Mouse (Mus musculus) layer of hippocampus, adult 8-10 months (tissue): ENCODE data around the gene Xrcc2. TPM values are rescaled to one million over a fixed set of nuclear protein-coding genes. Genes with fewer than 3 reads are reported as not detected.
A peak's percentile ranks its signal among the peaks of the same experiment; 100 is the strongest.
"Not testable (repeated sequence)": the region's sequence is repeated elsewhere in the genome, so short reads cannot be mapped to it uniquely, and the experiment has no call there.

ENCODE experiments used
- DNase-seq, 2 experiments: peaks; one replicate each; pipeline ENCODE4 v3.0.0; 2022; ENCODE audit warnings: low spot score in 2 of 2
- total RNA-seq, 4 experiments: library from RNA; stranded (reverse); gene quantifications; 2 replicates each; pipeline ENCODE4 v1.2.4; 2022

Gene Xrcc2
- total RNA-seq, result 1 to 10 TPM; 5.9 to 9.2 (median 7.8) TPM

DNA sequence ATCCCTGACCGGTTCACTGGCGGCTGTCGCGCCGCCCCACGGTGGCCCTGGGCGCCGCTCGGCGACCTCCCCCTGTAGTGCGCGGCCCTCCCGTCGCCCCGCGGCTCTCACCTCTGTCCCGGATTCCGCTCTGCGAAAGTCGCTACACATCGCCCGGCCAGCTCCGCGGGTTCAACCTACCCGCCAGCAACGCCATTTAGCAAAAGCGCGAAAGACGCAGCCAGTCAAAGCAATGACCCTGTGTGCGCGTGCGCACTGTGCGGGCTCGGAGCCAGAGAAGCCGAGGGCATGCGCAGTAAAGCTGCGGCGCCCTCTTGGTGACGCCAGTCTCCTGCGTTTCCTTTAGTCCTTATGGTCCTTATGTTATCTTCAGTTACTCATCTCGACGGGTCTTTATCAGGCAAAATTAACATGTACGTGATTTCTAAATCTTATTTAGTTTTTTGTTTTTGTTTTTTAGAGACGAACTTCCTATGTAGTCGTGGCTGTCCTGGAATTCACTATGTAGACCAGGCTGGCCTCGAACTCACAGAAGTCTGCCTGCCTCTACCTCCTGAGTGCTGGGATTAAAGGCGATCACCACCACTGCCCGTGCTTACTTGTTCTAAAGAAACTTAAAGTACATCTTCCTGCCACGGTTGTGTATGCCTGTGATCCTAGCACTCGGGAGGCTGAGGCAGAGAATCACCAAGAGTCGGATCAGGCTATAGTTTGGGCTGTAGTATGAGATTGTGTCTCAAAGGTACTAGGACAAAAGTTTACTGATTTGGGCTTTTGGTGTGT is at the start of gene Xrcc2:
Gene Xrcc2, minus strand, starts transcription at position 259 of the 783 bp plus-strand sequence.
- DNase-seq, result peak; percentile 94 to 99

DNA sequence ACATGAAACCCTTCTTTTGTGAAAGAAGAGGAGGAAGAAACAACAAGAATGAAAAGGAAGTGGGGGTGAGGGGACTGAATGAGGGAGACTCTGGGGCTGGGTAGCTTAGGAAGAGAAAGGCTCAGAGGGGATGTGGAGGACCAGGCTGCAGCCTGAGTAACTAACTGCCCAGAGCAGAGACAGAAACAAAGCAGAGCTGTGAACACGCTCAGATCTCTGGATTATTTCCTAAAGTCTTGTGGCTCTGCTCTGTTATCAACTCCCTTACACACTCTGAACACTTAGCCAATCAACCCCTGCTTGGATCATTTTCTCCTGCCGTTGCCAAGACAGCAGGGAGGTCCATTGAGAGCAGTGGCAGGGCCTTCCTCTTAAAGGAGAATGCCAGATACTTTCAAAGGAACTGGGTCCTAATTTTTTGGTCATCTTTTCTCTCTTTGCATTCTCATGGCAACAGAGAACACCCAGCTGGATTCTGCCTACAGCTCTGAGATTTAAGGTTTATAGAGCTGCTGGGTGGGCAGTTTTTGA is 48.7 kb upstream of the Xrcc2 start:
- DNase-seq, result no peak

DNA sequence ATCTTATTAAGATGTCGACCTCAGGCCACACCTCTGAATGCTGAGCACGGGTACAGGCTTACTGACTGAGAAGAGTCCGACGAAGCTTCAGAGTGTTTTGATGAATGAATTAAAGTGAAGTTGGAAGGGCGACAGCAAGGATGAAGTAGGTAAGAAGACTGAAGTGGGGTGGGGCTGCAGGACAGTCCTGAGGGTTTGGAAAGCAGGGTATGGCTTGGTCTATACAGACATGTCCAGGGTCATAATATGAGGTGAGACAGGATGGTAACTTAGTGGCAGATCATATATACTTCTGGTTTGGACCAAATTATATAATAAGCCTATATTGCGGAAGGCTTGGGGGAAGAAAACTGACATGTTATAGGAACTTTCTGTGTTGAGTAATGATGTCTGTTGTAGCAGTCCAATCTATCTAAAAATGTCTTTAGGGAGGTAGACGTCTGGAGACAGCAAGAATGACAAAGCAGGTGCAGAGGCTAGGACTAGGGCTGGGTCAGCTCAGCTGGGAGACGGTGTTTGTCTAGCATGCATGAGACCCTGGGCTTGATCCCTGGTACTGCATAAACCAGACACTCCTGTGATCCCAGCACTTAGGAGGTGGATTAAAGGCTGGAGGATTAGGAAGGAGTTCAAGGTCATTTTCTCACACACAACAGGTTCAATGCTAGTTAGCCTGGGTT is 48.1 kb upstream of the Xrcc2 start:
- no peak for DNase-seq

DNA sequence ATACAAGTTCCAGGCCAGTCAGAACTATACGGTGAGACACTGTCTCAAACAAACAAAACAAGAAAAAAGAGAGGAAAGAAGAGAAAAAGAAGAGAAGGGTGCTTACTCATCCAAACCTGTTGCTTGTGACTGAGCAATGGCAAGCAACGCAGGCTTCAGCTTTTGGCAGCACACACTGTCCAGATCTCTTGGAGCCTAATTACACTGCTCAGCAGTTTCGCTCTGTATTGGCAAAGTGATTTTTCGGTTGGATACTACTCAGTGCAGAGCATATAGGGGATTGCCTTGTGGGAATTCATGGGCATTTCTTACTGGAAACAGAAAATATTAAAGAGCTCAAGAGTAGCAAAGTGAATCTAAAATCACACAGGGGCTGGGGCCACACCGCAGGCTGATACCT is 47.2 kb upstream of the Xrcc2 start:
- DNase-seq, result peak in 1 of 2 experiments; percentile 59

DNA sequence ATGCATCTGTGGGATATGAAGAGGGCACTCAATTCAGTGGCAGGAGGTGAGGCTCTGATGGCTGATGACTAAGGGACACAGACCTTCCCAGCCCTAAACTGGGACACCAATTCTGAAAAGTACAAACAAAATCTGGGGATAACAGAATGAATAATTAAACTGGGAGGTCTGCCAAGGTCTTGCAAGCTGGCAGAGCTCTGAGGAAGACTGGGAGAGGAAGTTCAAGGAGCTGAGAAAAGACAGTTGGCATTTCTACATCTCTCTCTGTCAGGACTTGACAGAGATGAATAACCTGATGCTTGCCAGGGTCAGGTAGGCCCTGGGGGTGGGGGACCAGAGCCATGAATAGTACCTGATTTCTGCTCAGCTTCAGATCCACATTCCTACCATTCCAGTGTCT is 45.9 kb upstream of the Xrcc2 start:
- DNase-seq, result no peak

DNA sequence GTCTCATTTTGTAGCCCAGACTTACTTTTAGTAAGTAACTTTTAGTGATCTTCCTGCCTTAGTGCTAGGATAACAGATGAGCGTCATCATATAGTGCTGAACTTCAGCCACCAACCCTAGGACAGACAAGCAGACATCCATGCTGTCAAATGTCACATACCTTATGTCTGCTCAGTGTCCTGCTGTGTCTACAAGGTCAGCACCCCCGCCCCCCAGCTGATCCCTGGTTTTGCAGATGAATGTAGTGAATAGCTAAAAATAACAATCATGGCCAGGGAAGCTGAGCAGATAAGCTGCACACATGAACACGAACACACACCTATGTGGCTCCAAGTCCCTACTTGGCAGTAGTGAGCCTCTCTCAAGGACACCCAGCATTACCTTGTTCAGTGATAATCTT is 43.0 kb upstream of the Xrcc2 start:
- DNase-seq, result no peak

DNA sequence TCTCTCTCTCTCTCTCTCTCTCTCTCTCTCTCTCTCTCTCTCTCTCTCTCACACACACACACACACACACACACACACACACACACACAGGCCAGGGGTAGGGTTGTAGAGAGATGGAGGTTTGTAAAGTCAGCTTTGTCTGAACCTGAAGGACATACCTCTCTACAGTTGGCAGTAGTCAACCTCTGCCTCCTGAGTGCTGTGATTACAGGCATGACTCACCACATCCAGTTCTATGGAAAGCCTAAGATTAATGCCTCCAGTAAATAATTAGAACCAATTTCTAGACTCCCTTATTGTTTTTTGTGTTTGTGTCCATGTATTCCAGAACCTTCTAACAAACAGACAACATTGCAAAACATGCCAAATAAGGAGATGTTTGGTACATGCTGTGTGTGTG is 42.3 kb upstream of the Xrcc2 start:
- no peak for DNase-seq

DNA sequence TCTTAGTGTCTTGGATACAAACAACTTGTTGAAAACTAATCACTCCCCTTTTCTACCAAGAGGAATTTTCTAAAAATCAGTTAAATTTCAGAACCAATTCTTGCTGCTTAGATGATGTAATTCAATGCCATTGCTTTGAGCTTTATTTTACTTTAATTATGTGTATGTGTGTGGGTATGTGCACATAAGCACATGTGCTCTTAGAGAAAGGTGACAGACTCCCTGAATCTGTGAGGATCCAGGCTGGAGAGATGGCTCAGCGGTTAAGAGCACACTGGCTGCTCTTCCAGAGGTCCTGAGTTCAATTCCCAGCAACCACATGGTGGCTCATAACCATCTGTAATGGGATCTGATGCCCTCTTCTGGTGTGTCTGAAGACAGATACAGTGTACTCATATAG is 33.3 kb upstream of the Xrcc2 start:
- not testable (repeated sequence) for DNase-seq

DNA sequence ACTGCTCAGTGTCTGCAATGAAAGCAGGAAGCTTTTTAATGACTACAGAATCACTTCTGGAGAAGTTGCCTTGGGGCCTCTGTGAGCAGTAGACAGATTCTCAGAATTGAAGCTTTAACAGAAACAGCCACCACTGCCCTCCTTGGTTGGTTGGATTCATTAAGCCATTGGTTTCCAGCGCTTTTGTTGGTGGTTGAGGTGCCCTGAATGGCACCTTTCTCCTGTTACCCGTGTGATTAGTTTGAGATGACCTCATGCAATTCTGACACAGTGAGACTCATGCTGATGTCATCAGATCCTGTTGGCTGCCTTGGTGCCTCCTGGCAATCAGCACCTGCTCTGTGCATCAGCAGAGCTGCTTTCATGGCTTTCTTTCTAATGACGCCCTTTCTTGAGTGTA is 32.8 kb upstream of the Xrcc2 start:
- DNase-seq, result no peak

DNA sequence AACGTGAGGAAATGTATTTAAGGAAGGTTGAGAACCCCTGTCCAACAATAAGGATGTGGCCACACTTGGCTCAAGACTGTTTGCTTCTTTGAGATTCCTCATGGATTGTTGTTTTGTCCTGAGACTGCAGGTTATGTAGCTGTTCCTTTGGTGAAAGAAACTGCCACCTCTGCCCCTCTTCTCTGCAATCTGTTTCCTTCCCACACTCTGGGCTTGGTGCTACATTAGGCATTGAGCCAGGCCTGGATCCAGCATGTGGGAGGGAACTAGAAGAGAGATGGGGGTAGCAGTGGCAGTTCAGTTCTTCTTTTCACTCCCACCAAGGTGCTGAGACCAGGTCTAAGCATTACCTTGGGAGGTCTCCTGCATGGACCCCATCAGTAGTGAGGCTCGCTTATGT is 30.2 kb upstream of the Xrcc2 start:
- DNase-seq, result peak; percentile 61 to 67

DNA sequence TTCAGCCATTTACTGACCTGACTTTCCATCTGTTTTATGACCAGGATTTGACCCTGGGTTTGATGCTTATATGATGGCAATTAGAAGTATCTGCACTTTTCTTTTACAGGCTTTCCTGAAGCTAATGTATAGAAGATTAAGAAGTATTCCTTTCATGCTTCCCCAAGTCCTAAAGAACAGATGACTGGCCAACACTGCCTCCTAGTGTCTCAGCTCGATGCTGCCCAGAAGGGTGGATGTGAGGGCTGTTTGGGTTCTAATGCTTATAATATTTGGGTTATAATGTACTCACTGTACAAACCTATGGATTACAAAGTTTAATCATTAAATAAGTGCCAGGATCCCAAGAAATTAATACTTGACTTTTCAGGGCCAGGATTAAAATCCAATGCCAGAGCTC is 28.7 kb upstream of the Xrcc2 start:
- DNase-seq, result no peak

DNA sequence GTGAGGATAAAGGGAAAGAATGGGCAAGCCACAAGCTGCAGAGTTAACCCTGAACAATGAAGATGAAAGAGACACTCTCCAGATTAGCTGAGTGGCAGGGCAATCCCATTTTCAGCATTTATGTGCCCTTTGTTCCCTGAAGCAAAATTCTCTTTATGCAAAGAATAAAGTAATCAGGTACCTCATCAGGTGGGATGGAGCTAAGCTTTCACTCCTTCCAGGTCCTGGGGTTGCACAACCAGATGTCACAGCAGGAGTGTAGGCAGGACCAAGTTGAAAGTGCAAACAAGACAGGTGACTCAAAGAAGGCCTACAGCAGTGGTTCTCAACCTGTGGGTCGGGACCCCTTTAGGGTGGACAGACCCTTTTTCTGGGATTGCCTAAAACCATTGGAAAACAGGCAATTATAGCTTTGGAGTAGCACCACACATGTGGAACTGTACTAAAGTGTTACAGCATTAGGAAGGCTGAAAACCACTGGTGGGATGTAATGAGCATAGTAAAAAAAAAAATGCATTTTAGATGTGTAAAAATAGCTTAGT is 18.6 kb upstream of the Xrcc2 start:
- no peak for DNase-seq

DNA sequence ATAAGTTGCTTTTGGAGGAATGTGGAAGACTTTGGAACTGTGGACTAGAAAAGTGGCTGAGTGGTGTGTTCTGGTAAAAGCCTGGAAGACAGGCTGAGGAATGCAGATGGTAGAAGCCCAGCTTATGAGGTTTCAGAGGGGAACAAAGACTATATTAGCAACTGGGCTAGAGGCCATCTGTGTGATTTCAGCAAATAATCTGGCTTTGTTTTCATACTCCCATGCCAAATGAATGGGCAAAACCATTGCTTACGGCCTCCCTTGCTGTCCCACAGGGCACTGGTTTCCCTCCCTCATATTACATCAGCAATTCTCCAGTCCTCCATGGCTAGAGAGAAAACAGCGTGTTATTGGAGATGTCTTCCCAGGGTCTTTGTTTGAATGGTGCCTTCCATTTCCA is 17.4 kb upstream of the Xrcc2 start:
- DNase-seq, result no peak

DNA sequence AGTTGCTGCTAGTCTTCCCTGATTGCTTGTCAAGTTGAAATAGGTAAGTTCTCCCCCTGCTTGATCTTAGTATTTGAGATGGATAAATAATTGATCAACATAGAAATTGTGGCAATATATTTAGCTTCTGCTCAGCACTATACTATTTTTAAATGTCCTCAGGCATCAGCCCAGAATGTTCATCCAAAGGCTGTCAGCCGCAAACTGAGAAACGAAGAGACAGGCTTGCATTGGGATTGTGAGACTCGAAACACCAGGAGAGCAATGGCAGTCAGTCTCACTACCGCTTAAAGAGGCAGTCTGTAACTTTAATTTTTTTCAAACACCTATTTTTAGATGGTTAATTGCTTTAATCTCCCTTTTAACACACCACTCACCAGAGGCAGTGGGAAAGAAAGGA is 13.8 kb upstream of the Xrcc2 start:
- DNase-seq, result no peak

DNA sequence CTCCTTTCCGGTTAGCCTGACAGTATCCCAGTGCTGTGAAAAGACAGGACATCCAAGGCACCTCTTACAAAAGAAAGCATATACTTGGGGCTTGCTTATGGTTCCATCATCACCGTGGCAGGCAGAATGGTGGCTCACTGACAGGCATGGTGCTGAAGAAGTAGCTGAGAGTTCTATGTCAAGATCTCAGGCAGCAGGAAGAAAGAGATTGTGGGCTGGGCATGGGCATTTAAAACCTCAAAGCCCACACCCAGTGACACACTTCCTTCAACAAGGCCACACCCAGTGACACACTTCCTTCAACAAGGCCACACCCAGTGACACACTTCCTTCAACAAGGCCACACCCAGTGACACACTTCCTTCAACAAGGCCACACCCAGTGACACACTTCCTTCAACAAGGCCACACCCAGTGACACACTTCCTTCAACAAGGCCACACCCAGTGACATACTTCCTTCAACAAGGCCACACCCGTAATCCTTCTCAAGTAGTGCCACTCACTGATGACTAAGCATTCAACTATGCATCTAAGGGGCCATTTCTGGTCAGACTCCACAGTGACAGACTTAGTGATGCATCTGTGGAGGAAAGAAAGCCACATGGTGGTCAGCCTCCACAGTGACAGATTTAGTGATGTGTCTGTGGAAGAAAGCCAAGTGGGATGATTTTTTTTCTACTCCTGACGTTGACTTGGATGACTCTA is 7.5 kb upstream of the Xrcc2 start:
- DNase-seq, result not testable (repeated sequence)

DNA sequence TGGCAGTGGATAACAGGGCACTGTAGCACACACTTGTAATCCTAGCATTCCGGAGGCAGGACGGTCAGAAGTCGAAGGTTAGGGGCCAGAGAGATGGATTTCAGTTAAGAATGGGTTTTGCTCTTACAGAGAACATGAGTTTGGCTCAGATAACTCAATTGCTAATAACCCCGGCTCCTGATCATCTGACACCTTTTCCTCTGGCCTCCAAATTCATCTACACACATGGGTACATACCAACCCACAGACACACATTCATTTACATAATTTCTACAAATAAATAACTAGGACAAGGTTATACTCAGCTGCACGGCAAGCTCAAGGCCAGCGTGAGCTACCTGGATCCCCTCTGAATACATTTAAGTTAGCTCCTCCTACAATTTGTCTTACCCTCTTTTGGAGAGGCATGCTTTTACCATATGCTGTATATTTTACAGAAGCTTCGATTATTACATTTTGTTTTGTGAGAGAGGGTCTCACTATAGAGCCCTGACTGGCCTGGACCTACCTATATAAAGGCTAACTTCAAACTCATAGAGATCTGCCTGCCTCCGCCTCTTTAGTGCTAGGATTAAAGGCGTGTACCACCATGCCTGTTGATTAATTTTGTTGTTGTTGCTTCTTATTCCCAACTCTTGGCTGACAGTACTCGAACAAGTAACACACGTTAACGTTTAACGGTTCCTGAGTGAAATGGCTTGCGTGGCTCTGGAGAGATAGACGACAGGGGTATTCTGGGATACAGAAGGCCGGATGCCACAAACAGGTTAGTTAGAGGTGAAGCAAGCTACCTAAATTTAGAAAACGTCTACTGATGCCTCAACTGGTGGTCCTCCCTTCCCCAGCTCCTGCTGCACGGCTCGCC is 691 bp downstream of the Xrcc2 start:
- DNase-seq, result no peak

DNA sequence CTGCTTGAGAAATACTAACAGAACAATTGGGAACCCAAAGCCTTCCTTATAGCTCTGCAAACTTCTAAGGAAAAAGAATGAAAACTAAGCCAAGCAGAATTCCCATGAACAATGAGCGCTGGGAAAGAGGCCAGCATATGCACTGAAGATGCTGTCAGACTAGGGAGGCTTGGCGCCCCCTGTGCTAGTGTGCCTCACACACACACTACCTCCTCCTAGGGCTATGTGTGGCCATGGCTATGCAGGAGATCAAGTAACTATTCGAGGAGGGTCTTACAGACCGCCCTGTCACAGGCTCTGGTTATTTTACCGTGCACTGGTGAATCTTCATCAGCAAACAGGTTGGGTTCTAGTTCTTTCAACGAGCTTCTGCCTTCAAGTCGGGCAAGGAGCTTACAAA is 7.7 kb downstream of the Xrcc2 start:
- DNase-seq, result no peak

DNA sequence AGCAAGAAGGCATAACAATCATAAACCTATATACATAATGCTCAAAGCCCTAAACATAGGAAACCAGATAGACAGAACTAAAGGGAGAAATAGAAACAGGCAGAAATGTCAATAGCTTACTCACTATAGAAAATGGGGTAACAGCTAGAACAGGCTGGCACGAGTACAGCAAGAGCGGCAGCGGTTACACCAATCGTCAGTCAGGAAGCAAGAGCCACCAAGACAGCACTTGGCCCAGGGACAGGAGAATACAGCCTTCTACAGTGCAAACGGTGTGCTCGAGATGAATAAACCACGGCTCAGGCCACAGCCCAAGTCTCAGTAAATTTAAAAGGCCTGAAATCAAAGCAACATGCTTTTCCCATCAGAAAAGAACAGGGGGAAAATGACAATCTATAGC is 9.4 kb downstream of the Xrcc2 start:
- DNase-seq, result no peak

DNA sequence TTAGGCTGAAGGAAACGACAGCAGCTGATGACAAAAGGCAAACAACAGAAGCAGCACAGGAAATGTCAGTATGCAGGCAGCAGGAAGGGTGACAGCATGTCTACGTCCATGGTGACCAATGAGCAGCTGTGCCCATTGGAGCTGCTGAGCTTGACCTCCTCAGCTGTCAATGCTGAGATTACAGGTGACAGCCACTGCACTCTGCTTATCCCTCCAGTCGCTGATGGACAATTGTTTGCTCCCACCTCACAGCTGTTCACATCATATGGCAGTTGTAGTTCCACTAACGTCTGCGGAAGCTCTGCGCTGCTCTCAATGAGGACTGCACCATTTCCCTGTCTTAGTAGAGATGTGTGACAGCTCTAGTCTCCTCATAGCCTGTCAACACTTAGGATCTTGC is 9.8 kb downstream of the Xrcc2 start:
- no peak for DNase-seq

DNA sequence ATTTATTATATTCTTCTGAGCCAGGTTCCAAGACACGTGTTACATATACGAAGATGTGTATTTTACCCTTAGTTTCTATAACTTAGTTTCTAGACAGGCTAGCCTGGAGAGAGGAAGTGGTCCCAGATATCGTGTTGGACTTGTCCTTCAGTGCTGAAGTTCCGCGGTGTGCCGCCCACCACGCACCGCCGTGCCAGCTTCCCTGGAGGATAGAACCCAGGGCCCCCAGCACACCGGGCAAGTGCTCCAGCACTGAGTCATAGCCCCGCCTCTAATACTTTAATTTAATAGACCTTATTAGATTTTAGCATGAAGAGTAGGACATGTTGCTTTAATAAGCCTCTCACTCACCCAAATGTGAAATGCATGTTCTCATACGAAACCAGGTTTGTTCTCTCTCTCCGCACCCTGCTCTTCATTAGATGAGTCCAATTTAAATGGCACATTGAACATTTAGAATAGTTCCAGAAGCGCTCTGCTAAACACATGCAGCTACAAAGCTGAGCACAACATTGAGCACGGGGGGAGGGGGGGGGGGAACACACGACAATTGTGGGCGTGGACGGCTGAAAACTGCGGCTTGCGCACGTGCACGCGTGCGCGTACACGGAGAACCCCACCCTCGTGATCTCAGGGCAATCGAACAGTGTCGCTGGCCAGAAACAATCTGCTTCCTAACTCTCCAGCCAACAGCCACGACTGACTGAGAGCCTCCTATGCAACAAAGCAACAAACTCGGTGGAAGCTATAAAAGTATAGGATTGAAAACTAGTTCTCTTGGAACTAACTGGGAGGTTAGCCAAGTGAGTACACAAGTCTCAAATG is 33.7 kb downstream of the Xrcc2 start:
- no peak for DNase-seq
